Mouse (Mus musculus) spleen, adult 18-20 months (tissue): Measurements from ENCODE around the gene Foxr2.
A peak's percentile ranks its signal among the peaks of the same experiment; 100 is the strongest.

Experiments used
- DNase-seq, 2 experiments: peaks; one replicate each; pipeline ENCODE4 v3.0.0; 2022; ENCODE audit warnings: mixed read lengths in 2 of 2

Foxr2 gene

DNA sequence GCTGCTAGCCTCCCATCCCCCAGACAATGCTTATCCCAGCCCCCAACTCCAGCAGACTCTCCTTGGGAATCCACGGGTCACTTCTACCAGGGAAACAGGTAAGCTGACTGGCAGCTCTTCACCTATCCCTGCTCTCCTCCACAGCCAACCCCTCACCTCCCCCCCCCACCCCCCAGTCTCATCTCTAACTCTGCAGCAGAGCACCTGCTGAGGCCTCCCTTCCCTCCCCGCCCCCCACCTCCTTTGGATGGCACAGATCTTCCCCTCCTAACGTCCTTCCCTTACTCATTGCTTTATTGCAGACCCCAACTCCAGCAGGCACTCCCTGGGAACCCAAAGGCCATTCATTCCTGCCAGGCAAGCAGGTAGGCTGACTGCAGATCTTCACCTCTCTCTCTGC lies at the start of gene Foxr2:
Gene Foxr2 (plus strand): TSS at position 301 of the 400 bp plus-strand sequence.
- DNase-seq: no peak

GRCm38 (mm10) chrX:153119013-153119412 lies 427 bp downstream of the Foxr2 start:
- no peak for DNase-seq

GRCm38 (mm10) chrX:153139734-153140515 lies 21.3 kb downstream of the Foxr2 start, which contains the start of gene Rragb:
Gene Rragb (plus strand): TSS chrX:153139981.
- peak; percentile 71 to 73 for DNase-seq

- no peak for DNase-seq
Measured at GRCm38 (mm10) chrX:153142656-153143055, 24.1 kb downstream of the Foxr2 start.

DNA sequence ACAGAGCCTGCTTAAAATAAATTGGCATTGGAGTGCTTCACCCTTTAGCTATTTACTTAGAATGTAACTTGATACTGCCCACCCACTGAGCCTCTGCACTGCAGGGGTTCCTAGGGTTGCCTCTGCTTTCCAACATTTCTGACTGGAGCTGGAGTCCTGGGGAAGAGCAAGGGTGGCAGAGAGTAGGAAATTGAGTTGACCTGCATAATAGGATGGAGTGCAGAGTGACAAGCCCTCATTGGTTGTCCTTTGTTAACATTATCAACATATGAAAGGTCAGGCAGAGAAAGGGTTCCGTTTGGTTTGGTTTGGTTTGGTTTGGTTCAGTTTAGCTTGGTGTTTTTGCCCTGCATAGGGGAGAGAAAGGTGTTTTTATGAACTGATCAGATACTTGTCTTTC lies 33.2 kb downstream of the Foxr2 start:
- DNase-seq: no peak

- DNase-seq: peak in 1 of 2 experiments; percentile 13
Measured at GRCm38 (mm10) chrX:153155322-153155721, 36.7 kb downstream of the Foxr2 start.

GRCm38 (mm10) chrX:153174786-153175185 lies 56.2 kb downstream of the Foxr2 start:
- peak in 1 of 2 experiments; percentile 17 for DNase-seq

DNA sequence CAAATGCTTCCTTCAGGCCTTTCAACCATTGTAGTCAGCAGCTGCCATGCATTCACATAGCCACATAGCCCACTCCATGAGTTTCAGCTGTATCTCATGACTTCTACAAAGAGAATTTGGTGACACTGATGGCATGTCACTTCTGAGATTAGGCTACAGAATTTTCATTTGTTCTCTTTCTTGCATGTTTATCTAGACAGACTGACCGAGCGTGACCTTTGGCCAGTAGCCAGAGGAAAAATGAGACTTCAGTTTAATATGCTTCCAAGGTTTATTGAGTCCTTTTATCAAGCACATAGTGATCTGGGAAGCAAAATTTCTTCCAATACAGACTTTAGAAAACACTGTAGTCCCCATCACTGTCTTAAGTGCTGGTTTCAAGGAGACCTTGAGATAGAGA lies 63.6 kb downstream of the Foxr2 start:
- no peak for DNase-seq
